Mouse (Mus musculus): Measurements from ENCODE around the gene Ptprf. TPM values are rescaled to one million over a fixed set of nuclear protein-coding genes. Genes with fewer than 3 reads are reported as not detected.

The Ptprf gene
- polyA plus RNA-seq, 1 experiment from 2014 or later: 94.4 TPM

GRCm38 (mm10) chr4:118171006-118171405, 120.2 kb downstream of the Ptprf start:
- no peaks in the 10 kb centered on the region for H3K4me1 ChIP-seq
- H3K4me3 ChIP-seq: no peak overlapping the region
- no peaks in the 10 kb centered on the region for H3K9me3 ChIP-seq (replicated peaks)
- no peaks in the 10 kb centered on the region for H3K27me3 ChIP-seq (ENCODE audit: low read depth, poor library complexity, severe bottlenecking)
- DNase-seq (ENCODE audit: low spot score): peak; percentile 25
- 87% methylated on average over 9 of the region's 9 CpGs for whole genome bisulfite sequencing
- no peak overlapping the region for H3K27ac ChIP-seq (replicated peaks)
- peaks cover 100% of the 10 kb centered on the region for H3K36me3 ChIP-seq

GRCm38 (mm10) chr4:118162123-118162522, 129.1 kb downstream of the Ptprf start:
- H3K4me1 ChIP-seq: no peaks in the 10 kb centered on the region
- H3K36me3 ChIP-seq: peaks cover 99% of the 10 kb centered on the region
- no peak overlapping the region for H3K27ac ChIP-seq (replicated peaks)
- H3K27me3 ChIP-seq (ENCODE audit: low read depth, poor library complexity, severe bottlenecking): no peaks in the 10 kb centered on the region
- no peaks in the 10 kb centered on the region for H3K9me3 ChIP-seq (replicated peaks)
- H3K4me3 ChIP-seq: no peak overlapping the region
- 95% methylated on average over 12 of the region's 12 CpGs for WGBS
- no peak for DNase-seq (ENCODE audit: low spot score)

Small RNA genes lying within 50 kb of the gene (microRNA-seq; reads per million reads assigned to microRNA genes)
- gene Mir7226: 3.3 reads per million, percentile 4 among the genes with 10 or more reads in this experiment

Other genes starting within 250 kb of the Ptprf start
- gene St3gal3, start 156.5 kb downstream of the Ptprf start, polyA plus RNA-seq (2016; fragmentation: Nextera tagmentation; extraction: Ambion mirVana): 7.3 and 7.8 TPM in 2 replicates
- gene Kdm4a, start 111.4 kb downstream of the Ptprf start, polyA plus RNA-seq (2016; fragmentation: Nextera tagmentation; extraction: Ambion mirVana): 26.3 and 38.4 TPM in 2 replicates
- 6.4 and 9.1 TPM in 2 replicates for gene Szt2, start 117.9 kb upstream of the Ptprf start, polyA plus RNA-seq (2016; fragmentation: Nextera tagmentation; extraction: Ambion mirVana)
- gene Med8, start 117.9 kb upstream of the Ptprf start, polyA plus RNA-seq (2016; fragmentation: Nextera tagmentation; extraction: Ambion mirVana): 160 and 170 TPM in 2 replicates
- gene Elovl1, start 136.7 kb upstream of the Ptprf start, polyA plus RNA-seq (2016; fragmentation: Nextera tagmentation; extraction: Ambion mirVana): 45.3 and 47.0 TPM in 2 replicates
- gene Cdc20, start 145.9 kb upstream of the Ptprf start, polyA plus RNA-seq (2016; fragmentation: Nextera tagmentation; extraction: Ambion mirVana): 403 and 424 TPM in 2 replicates
- 1.0 and 1.8 TPM in 2 replicates for gene Mpl, start 166.1 kb upstream of the Ptprf start, polyA plus RNA-seq (2016; fragmentation: Nextera tagmentation; extraction: Ambion mirVana)
- gene Tie1, start 198.7 kb upstream of the Ptprf start, polyA plus RNA-seq (2016; fragmentation: Nextera tagmentation; extraction: Ambion mirVana): 13.1 and 15.8 TPM in 2 replicates
- 0.52 and 0.53 TPM in 2 replicates for gene 2610528J11Rik, start 235.6 kb upstream of the Ptprf start, polyA plus RNA-seq (2016; fragmentation: Nextera tagmentation; extraction: Ambion mirVana)

All from midbrain, embryonic 10.5 days (tissue).